Mouse (Mus musculus): ENCODE measurements around the gene Carf. TPM values are rescaled to one million over a fixed set of nuclear protein-coding genes. Genes with fewer than 3 reads are reported as not detected.
A peak's percentile ranks its signal among the peaks of the same experiment; 100 is the strongest.

Carf gene
- polyA plus RNA-seq, 1 experiment, result 0.01 TPM

GRCm38 (mm10) chr1:60098839-60099238 lies 792 bp downstream of the Carf start:
- Histone ChIP-seq H3K4me3 (replicated peaks) (peak overlapping the region; percentile 92), H3K27me3 (ENCODE audit: control insufficient read depth) (no peaks in the 10 kb centered on the region), H3K36me3 (ENCODE audit: control insufficient read depth) (peaks cover 15% of the 10 kb centered on the region), H3K9me3 (ENCODE audit: control insufficient read depth, low read length) (no peaks in the 10 kb centered on the region), H3K4me1 (ENCODE audit: control insufficient read depth) (peaks cover 19% of the 10 kb centered on the region)
- no peak for TF ChIP-seq TAL1 (IDR thresholded peaks at IDR 0.05; ENCODE audit: low read length)
- no peak for TF ChIP-seq GATA1 (IDR thresholded peaks at IDR 0.05; ENCODE audit: low read length)

DNA sequence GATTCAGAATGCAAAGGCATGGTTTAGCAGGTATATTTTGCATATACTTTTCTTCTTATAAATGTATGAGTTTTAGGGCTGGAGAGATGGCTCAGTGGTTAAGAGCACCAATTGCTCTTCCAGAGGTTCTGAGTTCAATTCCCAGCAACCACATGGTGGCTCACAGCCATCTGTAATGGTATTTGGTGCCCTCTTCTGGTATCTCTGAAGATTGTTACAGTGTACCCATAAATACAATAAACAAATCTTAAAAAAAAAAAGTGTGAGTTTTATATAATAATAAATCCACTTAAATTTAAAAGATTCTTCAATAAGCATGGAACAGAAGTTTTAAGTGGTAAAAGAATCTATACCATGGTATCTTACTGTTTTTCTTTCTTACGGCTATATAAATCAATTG lies 6.5 kb downstream of the Carf start:
- no peaks in the 10 kb centered on the region for H3K27me3 ChIP-seq (ENCODE audit: control insufficient read depth)
- H3K4me1 ChIP-seq (ENCODE audit: control insufficient read depth), result no peaks in the 10 kb centered on the region
- no peaks in the 10 kb centered on the region for H3K9me3 ChIP-seq (ENCODE audit: control insufficient read depth, low read length)
- H3K36me3 ChIP-seq (ENCODE audit: control insufficient read depth), result peaks cover 17% of the 10 kb centered on the region
- no peak for TF ChIP-seq TAL1 (IDR thresholded peaks at IDR 0.05; ENCODE audit: low read length)
- no peak for TF ChIP-seq GATA1 (IDR thresholded peaks at IDR 0.05; ENCODE audit: low read length)
- no peak overlapping the region for H3K4me3 ChIP-seq (replicated peaks)

DNA sequence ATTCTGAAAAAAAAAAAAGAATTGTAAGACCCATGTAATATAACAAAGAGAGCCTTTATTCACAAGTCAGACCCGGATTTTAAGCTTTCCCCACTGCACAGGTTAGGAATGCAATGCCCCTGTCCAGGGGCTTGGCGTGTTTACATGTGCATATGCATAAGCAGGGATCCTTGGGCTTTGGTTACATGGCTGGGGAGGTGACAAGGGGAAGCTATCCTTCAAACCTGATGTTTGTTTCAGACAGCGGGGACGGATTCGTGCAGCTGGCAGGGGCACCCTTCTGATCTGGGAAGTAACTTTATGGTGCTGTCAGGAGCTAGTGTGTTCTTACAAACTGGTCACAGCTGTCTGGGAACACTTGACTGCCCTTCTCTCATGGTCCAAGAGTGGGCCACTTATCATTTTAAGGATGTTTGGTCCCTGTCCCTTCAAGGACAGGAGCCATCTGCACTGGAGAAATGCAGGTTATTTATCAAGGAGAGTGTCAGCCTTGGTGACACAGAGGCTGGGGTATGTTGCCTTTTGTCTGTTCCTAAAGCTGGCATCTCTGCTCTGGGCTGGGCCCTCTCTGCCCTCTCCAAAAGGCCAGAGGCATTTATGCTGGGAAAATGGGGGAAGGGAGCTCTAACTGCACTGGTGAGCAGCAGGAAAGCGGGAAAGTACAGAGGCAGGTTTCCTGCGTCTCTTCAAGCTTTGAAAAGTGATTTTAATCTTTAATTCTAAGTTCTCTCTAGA lies 19.8 kb downstream of the Carf start:
- Histone ChIP-seq H3K4me1 (ENCODE audit: control insufficient read depth) (no peaks in the 10 kb centered on the region), H3K4me3 (replicated peaks) (no peak overlapping the region), H3K9me3 (ENCODE audit: control insufficient read depth, low read length) (no peaks in the 10 kb centered on the region), H3K27me3 (ENCODE audit: control insufficient read depth) (no peaks in the 10 kb centered on the region), H3K36me3 (ENCODE audit: control insufficient read depth) (peaks cover 4% of the 10 kb centered on the region)
- TF ChIP-seq TAL1 (IDR thresholded peaks at IDR 0.05; ENCODE audit: low read length), result no peak
- no peak for TF ChIP-seq GATA1 (IDR thresholded peaks at IDR 0.05; ENCODE audit: low read length)

DNA sequence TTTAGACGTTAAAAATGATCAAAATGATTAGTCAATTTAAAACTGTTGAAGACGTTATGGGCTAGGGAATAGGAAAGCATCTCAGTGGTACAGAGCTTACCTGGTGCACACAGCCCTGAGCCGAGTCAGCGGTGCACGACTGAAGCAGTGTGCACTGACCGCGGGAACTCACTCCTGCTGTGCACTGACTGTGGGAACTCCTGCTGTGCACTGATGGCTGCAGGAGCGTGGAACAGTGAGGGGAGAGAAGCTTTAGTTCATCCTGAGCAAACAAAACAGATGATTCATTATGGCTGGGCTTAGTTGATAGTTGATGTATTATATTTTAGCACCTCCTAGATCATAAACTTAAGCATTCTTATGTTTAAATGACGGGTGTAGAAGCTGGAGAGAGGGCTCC lies 39.3 kb downstream of the Carf start:
- H3K4me3 ChIP-seq (replicated peaks), result no peak overlapping the region
- peaks cover 2% of the 10 kb centered on the region; the same call in 1 of the 2 replicates for H3K36me3 ChIP-seq (ENCODE audit: control insufficient read depth)
- TF ChIP-seq TAL1 (IDR thresholded peaks at IDR 0.05; ENCODE audit: low read length) (no peak), GATA1 (IDR thresholded peaks at IDR 0.05; ENCODE audit: low read length) (no peak)
- no peaks in the 10 kb centered on the region for H3K9me3 ChIP-seq (ENCODE audit: control insufficient read depth, low read length)
- no peaks in the 10 kb centered on the region for H3K4me1 ChIP-seq (ENCODE audit: control insufficient read depth)
- no peaks in the 10 kb centered on the region for H3K27me3 ChIP-seq (ENCODE audit: control insufficient read depth)

DNA sequence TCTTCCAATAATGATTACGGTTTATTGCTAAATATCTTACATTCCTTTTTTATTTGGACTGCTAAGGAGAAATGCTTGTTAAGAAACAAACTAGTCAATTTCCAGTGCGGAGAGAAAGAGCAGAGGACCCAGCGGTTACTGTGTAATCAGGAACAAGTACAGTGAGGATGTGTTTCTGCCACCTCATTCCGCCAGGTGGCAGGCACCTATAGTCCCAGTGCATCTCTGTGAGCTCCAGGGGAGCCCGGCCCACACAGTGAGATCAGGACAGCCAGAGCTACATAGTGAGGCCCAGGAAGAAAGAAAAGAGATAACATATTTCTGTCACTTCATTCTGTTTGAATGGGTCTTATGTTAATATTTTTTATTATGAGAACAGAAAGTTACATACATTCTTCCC lies 54.7 kb downstream of the Carf start:
- Histone ChIP-seq H3K4me3 (replicated peaks) (no peak overlapping the region), H3K4me1 (ENCODE audit: control insufficient read depth) (no peaks in the 10 kb centered on the region; the same call in 1 of the 2 replicates), H3K27me3 (ENCODE audit: control insufficient read depth) (no peaks in the 10 kb centered on the region), H3K36me3 (ENCODE audit: control insufficient read depth) (peaks cover 2% of the 10 kb centered on the region), H3K9me3 (ENCODE audit: control insufficient read depth, low read length) (no peaks in the 10 kb centered on the region)
- TF ChIP-seq TAL1 (IDR thresholded peaks at IDR 0.05; ENCODE audit: low read length), result no peak
- no peak for TF ChIP-seq GATA1 (IDR thresholded peaks at IDR 0.05; ENCODE audit: low read length)

GRCm38 (mm10) chr1:60156651-60157050 lies 58.6 kb downstream of the Carf start:
- Histone ChIP-seq H3K36me3 (ENCODE audit: control insufficient read depth) (no peaks in the 10 kb centered on the region), H3K4me3 (replicated peaks) (no peak overlapping the region), H3K4me1 (ENCODE audit: control insufficient read depth) (no peaks in the 10 kb centered on the region; the same call in 1 of the 2 replicates), H3K9me3 (ENCODE audit: control insufficient read depth, low read length) (no peaks in the 10 kb centered on the region), H3K27me3 (ENCODE audit: control insufficient read depth) (no peaks in the 10 kb centered on the region)
- no peak for TF ChIP-seq TAL1 (IDR thresholded peaks at IDR 0.05; ENCODE audit: low read length)
- TF ChIP-seq GATA1 (IDR thresholded peaks at IDR 0.05; ENCODE audit: low read length), result no peak

DNA sequence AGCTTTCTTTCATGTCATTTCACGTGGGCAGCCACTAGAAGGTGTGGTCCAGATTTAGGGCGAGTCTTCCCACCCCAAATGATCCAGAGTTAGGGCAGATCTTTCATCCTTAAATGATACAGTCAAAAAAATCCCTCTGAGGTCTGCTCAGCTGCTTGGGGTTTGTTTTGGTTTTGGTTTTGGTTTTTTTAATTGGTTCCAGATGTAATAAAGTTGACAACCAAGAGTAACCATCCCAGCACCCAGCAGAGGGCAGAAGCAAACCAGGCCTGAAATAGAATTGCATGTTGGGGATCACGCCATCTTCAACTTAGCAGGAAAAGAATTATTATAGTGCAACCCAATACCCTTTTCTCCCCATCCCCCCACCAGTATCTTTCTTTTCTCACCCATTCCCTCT lies 60.4 kb downstream of the Carf start:
- Histone ChIP-seq H3K36me3 (ENCODE audit: control insufficient read depth) (no peaks in the 10 kb centered on the region), H3K9me3 (ENCODE audit: control insufficient read depth, low read length) (no peaks in the 10 kb centered on the region), H3K27me3 (ENCODE audit: control insufficient read depth) (no peaks in the 10 kb centered on the region), H3K4me3 (replicated peaks) (no peak overlapping the region), H3K4me1 (ENCODE audit: control insufficient read depth) (no peaks in the 10 kb centered on the region)
- TF ChIP-seq TAL1 (IDR thresholded peaks at IDR 0.05; ENCODE audit: low read length) (no peak), GATA1 (IDR thresholded peaks at IDR 0.05; ENCODE audit: low read length) (no peak)

DNA sequence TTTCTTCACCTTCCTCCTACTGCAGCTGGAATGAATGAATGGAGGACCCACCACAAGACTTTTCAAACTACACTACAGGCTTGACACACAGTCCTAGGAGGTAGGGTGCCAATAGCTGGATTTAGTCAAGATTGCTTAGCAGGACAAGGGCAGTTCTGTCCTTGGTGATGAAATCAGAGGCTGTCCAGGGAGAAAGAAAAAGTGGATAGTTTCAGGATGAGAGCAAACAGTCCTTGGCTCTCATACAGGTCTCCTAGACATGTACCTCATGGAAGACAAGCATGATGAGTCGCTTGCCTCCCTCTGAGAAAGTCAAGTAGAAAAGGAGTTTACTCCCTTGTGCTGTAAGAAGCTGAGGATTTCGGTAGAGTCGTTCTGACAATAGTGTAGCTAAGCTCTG lies 65.6 kb downstream of the Carf start:
- no peaks in the 10 kb centered on the region for H3K4me1 ChIP-seq (ENCODE audit: control insufficient read depth)
- no peaks in the 10 kb centered on the region for H3K27me3 ChIP-seq (ENCODE audit: control insufficient read depth)
- no peaks in the 10 kb centered on the region for H3K36me3 ChIP-seq (ENCODE audit: control insufficient read depth)
- H3K9me3 ChIP-seq (ENCODE audit: control insufficient read depth, low read length), result no peaks in the 10 kb centered on the region
- TF ChIP-seq TAL1 (IDR thresholded peaks at IDR 0.05; ENCODE audit: low read length), result no peak
- no peak for TF ChIP-seq GATA1 (IDR thresholded peaks at IDR 0.05; ENCODE audit: low read length)
- no peak overlapping the region for H3K4me3 ChIP-seq (replicated peaks)

DNA sequence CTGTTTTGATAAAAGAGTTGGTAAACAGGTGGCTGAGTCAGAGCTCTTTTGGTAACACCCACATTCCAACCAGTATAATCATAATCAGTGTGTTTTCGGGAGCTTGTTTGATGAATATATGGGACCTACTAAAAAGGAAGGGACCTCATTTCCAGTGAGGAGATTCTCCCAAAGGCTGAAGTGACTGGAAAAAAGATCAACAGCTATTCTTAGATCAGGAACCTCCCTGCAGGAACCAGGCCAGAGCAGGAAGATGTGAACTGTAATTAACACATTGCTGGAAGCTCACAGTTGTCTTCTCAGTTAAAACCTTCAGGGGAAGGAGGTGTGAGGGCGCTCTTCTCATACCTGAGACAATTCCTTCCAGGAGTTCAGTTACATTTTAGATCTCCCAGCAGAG lies 71.6 kb downstream of the Carf start:
- no peak for TF ChIP-seq TAL1 (IDR thresholded peaks at IDR 0.05; ENCODE audit: low read length)
- TF ChIP-seq GATA1 (IDR thresholded peaks at IDR 0.05; ENCODE audit: low read length), result no peak

GRCm38 (mm10) chr1:60170251-60170650 lies 72.2 kb downstream of the Carf start:
- Histone ChIP-seq H3K9me3 (ENCODE audit: control insufficient read depth, low read length) (no peaks in the 10 kb centered on the region), H3K36me3 (ENCODE audit: control insufficient read depth) (no peaks in the 10 kb centered on the region), H3K27me3 (ENCODE audit: control insufficient read depth) (no peaks in the 10 kb centered on the region), H3K4me1 (ENCODE audit: control insufficient read depth) (no peaks in the 10 kb centered on the region), H3K4me3 (replicated peaks) (no peak overlapping the region)
- no peak for TF ChIP-seq TAL1 (IDR thresholded peaks at IDR 0.05; ENCODE audit: low read length)
- no peak for TF ChIP-seq GATA1 (IDR thresholded peaks at IDR 0.05; ENCODE audit: low read length)

More for the DNA sequence above, 71.6 kb downstream of the Carf start:
- no peaks in the 10 kb centered on the region for H3K4me1 ChIP-seq (ENCODE audit: control insufficient read depth)
- no peak overlapping the region for H3K4me3 ChIP-seq (replicated peaks)
- no peaks in the 10 kb centered on the region for H3K27me3 ChIP-seq (ENCODE audit: control insufficient read depth)
- no peaks in the 10 kb centered on the region for H3K9me3 ChIP-seq (ENCODE audit: control insufficient read depth, low read length)
- no peaks in the 10 kb centered on the region for H3K36me3 ChIP-seq (ENCODE audit: control insufficient read depth)

All from erythroblast, embryonic 14.5 days (primary cell).